Mouse (Mus musculus): ENCODE measurements around the gene Cryge. TPM values are rescaled to one million over a fixed set of nuclear protein-coding genes. Genes with fewer than 3 reads are reported as not detected.

Gene Cryge
- polyA plus RNA-seq, 2 experiments, result not detected

DNA sequence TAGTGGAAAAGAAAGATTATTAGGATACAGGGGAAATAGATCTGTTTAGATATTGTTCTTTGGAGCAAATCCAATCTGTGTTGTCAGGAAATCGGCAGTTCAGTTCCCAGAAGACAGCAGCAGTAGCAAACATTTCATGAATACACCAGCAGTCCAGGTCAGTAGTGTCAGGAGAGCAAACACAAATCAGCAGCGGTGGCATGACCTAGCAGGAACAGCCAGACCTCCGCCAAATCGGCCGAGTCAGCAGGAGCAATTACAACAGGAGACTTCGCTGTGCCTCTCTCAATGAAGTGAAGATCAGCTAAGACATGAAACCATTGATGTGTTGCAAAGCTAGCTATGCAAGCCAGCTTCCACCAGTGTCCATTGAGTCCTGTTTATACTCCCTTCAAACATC is 45.4 kb downstream of the Cryge start:
- 67% methylated on average over 6 of the region's 6 CpGs for WGBS (ENCODE audit: insufficient replicate concordance)
- TF ChIP-seq CTCF (IDR thresholded peaks at IDR 0.05; ENCODE audit: low read depth) (no peak), EP300 (IDR thresholded peaks at IDR 0.05; ENCODE audit: low read depth) (no peak)
- no peak overlapping the region for H3K4me3 ChIP-seq (ENCODE audit: insufficient read depth in 1 of 2, low read depth in 2 of 2, low read length in 2 of 2)
- H3K9me3 ChIP-seq (ENCODE audit: control insufficient read depth, low read length), result no peaks in the 10 kb centered on the region
- ATAC-seq (ENCODE audit: insufficient read depth) (no peak), DNase-seq (ENCODE audit: low read depth in 3 of 3, low spot score in 3 of 3) (no peak)
- no peak overlapping the region for H3K27ac ChIP-seq
- no peak overlapping the region for H3K9ac ChIP-seq (replicated peaks)
- H3K36me3 ChIP-seq (replicated peaks; ENCODE audit: control insufficient read depth, insufficient read depth, low read depth), result no peaks in the 10 kb centered on the region
- H3K4me1 ChIP-seq (replicated peaks; ENCODE audit: control insufficient read depth in 2 of 2, insufficient read depth in 2 of 2, low read length in 1 of 2), result no peaks in the 10 kb centered on the region
- H3K27me3 ChIP-seq (ENCODE audit: control insufficient read depth, insufficient read depth, low read length), result no peaks in the 10 kb centered on the region
- no peak overlapping the region for H3K4me2 ChIP-seq (ENCODE audit: low read depth)

DNA sequence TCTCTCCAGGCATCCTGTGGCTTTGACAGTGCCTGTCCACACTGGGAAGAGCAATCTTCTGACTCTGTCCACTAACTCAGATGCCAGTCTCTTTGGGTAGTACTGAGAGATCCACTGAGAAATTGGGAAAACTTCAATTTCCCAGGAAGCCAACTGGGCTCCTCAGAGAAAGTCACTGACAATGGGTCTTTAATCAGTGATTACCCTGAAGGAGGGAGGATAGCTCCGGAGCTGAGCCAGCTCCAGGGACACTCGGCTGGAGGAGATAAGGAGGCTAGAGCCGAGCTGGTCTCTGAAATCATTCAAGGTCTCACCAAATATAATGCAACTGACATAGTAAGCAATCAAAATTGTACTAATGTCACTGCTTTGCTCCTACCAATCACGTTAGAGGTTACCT is 46.4 kb downstream of the Cryge start:
- DNase-seq (ENCODE audit: low read depth in 3 of 3, low spot score in 3 of 3) (no peak), ATAC-seq (ENCODE audit: insufficient read depth) (no peak)
- Histone ChIP-seq H3K9ac (replicated peaks) (no peak overlapping the region), H3K9me3 (ENCODE audit: control insufficient read depth, low read length) (no peaks in the 10 kb centered on the region), H3K4me2 (ENCODE audit: low read depth) (no peak overlapping the region), H3K4me1 (replicated peaks; ENCODE audit: control insufficient read depth in 2 of 2, insufficient read depth in 2 of 2, low read length in 1 of 2) (no peaks in the 10 kb centered on the region), H3K4me3 (ENCODE audit: insufficient read depth in 1 of 2, low read depth in 2 of 2, low read length in 2 of 2) (no peak overlapping the region), H3K36me3 (replicated peaks; ENCODE audit: control insufficient read depth, insufficient read depth, low read depth) (no peaks in the 10 kb centered on the region), H3K27me3 (ENCODE audit: control insufficient read depth, insufficient read depth, low read length) (no peaks in the 10 kb centered on the region), H3K27ac (no peak overlapping the region)
- WGBS (ENCODE audit: insufficient replicate concordance), result 48% methylated on average over 4 of the region's 4 CpGs
- TF ChIP-seq CTCF (IDR thresholded peaks at IDR 0.05; ENCODE audit: low read depth) (no peak), EP300 (IDR thresholded peaks at IDR 0.05; ENCODE audit: low read depth) (no peak)

Other genes with a start within 250 kb of the Cryge start
- gene Plekhm3, start 94.3 kb downstream of the Cryge start, polyA plus RNA-seq (2012; rRNA removed), result 0.61 and 0.63 TPM in 2 replicates
- gene Plekhm3, start 94.3 kb downstream of the Cryge start, polyA plus RNA-seq (2014; fragmentation: Nextera tagmentation; extraction: Ambion mirVana), result 0.58 and 1.1 TPM in 2 replicates
- gene Akr1cl, start 18.4 kb downstream of the Cryge start, polyA plus RNA-seq (2012; rRNA removed), result 0.02 TPM in 1 of 2 replicates, not detected in the other
- gene Akr1cl, start 18.4 kb downstream of the Cryge start, polyA plus RNA-seq (2014; fragmentation: Nextera tagmentation; extraction: Ambion mirVana), result not detected in 2 replicates
- not detected in 2 replicates for gene Crygd, start 12.3 kb upstream of the Cryge start, polyA plus RNA-seq (2012; rRNA removed)
- gene Crygd, start 12.3 kb upstream of the Cryge start, polyA plus RNA-seq (2014; fragmentation: Nextera tagmentation; extraction: Ambion mirVana), result not detected in 2 replicates
- not detected in 2 replicates for gene Crygc, start 22.5 kb upstream of the Cryge start, polyA plus RNA-seq (2012; rRNA removed)
- gene Crygc, start 22.5 kb upstream of the Cryge start, polyA plus RNA-seq (2014; fragmentation: Nextera tagmentation; extraction: Ambion mirVana), result not detected in 2 replicates
- not detected in 2 replicates for gene Crygb, start 31.1 kb upstream of the Cryge start, polyA plus RNA-seq (2012; rRNA removed)
- not detected in 2 replicates for gene Crygb, start 31.1 kb upstream of the Cryge start, polyA plus RNA-seq (2014; fragmentation: Nextera tagmentation; extraction: Ambion mirVana)
- gene Cryga, start 52.2 kb upstream of the Cryge start, polyA plus RNA-seq (2012; rRNA removed), result not detected in 2 replicates
- not detected in 2 replicates for gene Cryga, start 52.2 kb upstream of the Cryge start, polyA plus RNA-seq (2014; fragmentation: Nextera tagmentation; extraction: Ambion mirVana)
- gene Gm28845, start 68.4 kb upstream of the Cryge start, polyA plus RNA-seq (2012; rRNA removed), result 0.08 TPM in 1 of 2 replicates, not detected in the other
- not detected in 2 replicates for gene Gm28845, start 68.4 kb upstream of the Cryge start, polyA plus RNA-seq (2014; fragmentation: Nextera tagmentation; extraction: Ambion mirVana)
- 0.10 and 0.13 TPM in 2 replicates for gene D630023F18Rik, start 72.1 kb upstream of the Cryge start, polyA plus RNA-seq (2012; rRNA removed)
- gene D630023F18Rik, start 72.1 kb upstream of the Cryge start, polyA plus RNA-seq (2014; fragmentation: Nextera tagmentation; extraction: Ambion mirVana), result 0.08 and 0.18 TPM in 2 replicates
- 24.7 and 34.6 TPM in 2 replicates for gene Idh1, start 135.4 kb upstream of the Cryge start, polyA plus RNA-seq (2012; rRNA removed)
- 96.0 and 99.7 TPM in 2 replicates for gene Idh1, start 135.4 kb upstream of the Cryge start, polyA plus RNA-seq (2014; fragmentation: Nextera tagmentation; extraction: Ambion mirVana)
- 1.6 and 2.6 TPM in 2 replicates for gene Pikfyve, start 135.5 kb upstream of the Cryge start, polyA plus RNA-seq (2012; rRNA removed)
- 4.9 and 5.1 TPM in 2 replicates for gene Pikfyve, start 135.5 kb upstream of the Cryge start, polyA plus RNA-seq (2014; fragmentation: Nextera tagmentation; extraction: Ambion mirVana)
- not detected in 2 replicates for gene Pth2r, start 230.9 kb upstream of the Cryge start, polyA plus RNA-seq (2012; rRNA removed)
- 0.08 TPM in 1 of 2 replicates, not detected in the other for gene Pth2r, start 230.9 kb upstream of the Cryge start, polyA plus RNA-seq (2014; fragmentation: Nextera tagmentation; extraction: Ambion mirVana)

All from liver, embryonic 14.5 days (tissue).